Mouse (Mus musculus): ENCODE measurements around the gene Cyp2c55. TPM values are rescaled to one million over a fixed set of nuclear protein-coding genes. Genes with fewer than 3 reads are reported as not detected.

Cyp2c55 gene
- not detected for total RNA-seq (2021)
- long read RNA-seq, experiment 1: 0 reads
- long read RNA-seq, experiment 2: 0 reads

GRCm38 (mm10) chr19:39006715-39007114 lies at the start of gene Cyp2c55:
Gene Cyp2c55 (plus strand): TSS chr19:39007019.
- intact Hi-C loops (cut with DNase I): no loop called here
- no peak for DNase-seq

- intact Hi-C loops (cut with DNase I): no loop called here
Measured at GRCm38 (mm10) chr19:38970741-38971140, 36.1 kb upstream of the Cyp2c55 start.

DNA sequence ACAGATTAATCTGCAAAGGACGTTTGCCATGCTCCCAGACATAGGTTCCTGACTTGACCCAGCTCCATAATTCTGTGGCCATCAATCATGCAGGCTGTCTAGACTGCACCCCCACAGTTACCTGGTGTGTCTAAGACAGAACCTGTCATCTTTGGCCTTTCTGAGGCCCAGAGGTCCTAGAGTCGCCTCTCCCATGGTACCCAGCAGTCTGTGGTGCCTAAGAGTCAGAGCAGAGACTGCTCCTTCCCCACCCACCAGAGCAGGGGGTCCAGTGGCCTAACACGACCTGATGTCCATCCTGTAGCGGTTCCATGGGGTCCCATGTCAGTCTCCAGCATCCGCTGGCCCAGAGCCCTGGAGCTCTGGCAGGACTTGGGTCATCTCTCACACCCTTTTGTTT lies 34.2 kb upstream of the Cyp2c55 start:
- intact Hi-C loops (cut with DNase I): no loop called here

More at GRCm38 (mm10) chr19:38970741-38971140, 36.1 kb upstream of the Cyp2c55 start:
- DNase-seq: no peak

GRCm38 (mm10) chr19:38973666-38974065 lies 33.2 kb upstream of the Cyp2c55 start:
- intact Hi-C loops (cut with DNase I): no loop called here
- no peak for DNase-seq

More for the DNA sequence above, 34.2 kb upstream of the Cyp2c55 start:
- DNase-seq: no peak

DNA sequence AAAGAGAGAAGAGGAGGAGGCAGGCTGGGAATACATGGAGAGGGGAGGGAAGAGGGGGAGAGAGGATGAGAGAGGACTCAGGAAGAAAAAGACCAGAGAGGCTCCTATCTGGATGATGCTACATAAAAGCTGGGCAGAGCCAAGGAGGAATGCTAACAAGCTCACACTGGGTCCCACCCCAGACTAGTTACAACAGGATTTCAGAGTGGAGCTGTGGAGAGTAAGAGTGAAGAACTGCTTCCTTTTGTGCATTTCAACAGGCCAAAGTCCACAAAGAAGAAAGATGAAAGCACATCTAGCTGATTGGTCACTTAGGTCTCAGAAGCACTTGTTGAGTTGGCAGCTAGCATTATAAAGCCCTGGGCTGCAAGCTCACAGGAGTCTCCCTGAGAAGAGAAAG lies 30.6 kb upstream of the Cyp2c55 start:
- DNase-seq: no peak

DNA sequence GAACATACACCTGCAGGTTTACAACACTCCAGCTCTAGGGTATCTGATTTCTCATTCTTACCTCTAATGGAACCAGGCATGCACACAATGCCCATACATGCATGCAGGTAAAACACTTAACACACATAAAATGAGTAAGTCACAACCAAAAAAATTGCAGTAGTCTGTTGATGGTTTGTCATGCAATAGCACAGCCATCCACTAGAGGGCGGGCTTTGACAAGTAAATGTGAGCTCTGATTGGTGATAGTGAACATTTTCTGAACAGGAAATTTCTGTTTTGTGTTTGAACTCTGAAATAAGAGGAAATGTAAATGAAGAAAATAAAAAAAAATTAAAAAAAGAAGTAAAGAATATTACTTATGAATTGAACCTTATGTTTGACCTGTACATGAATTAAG lies 24.9 kb upstream of the Cyp2c55 start:
- DNase-seq: peak; percentile 9 to 29
- intact Hi-C loops (cut with DNase I): loop anchor here (5.0 kb wide), 1 partner anchor 1240 kb away; no protein-coding TSS in a partner anchor

More for the DNA sequence above, 30.6 kb upstream of the Cyp2c55 start:
- intact Hi-C loops (cut with DNase I): no loop called here

DNA sequence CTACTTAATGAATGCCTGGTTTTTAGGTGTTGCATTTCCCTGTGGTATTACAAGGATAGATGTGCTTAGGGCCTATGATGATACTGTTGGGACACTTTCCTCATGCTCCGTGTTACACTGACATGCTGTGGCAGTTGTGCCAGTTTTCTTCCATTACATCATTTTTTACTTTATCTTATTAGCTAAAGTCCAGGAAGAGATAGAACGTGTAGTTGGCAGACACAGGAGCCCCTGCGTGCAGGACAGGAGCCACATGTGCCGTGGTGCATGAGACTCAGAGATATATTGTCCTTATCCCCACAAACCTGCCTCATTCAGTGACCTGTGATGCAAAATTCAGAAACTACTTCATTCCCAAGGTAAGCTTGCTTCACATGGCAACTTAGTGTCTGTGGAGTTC lies 8.6 kb upstream of the Cyp2c55 start:
- DNase-seq: no peak
- intact Hi-C loops (cut with DNase I): no loop called here

DNA sequence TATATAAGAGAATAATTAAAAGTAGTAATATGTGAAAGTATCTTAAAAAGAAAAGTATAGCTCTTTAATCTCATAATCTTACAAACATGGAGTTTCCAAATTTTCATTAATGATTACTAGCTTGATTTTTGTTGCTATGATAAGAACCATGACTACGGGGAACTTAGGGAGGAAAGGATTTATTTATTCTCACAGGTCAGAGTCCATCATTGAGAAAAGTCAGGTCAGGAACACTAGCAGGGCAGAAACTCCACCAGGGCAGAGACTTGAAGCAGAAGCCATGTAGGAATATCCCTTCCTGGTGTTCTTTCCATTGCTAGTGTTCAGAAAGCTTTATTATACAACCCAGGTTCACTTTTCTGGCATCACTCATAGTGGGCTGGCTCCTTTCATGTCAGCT lies 8.1 kb upstream of the Cyp2c55 start:
- intact Hi-C loops (cut with DNase I): no loop called here
- no peak for DNase-seq

- no peak for DNase-seq
- intact Hi-C loops (cut with DNase I): no loop called here
Measured at GRCm38 (mm10) chr19:39005132-39005531, 1.7 kb upstream of the Cyp2c55 start.

- DNase-seq: no peak
- intact Hi-C loops (cut with DNase I): no loop called here
Measured at GRCm38 (mm10) chr19:39057928-39058327, 51.1 kb downstream of the Cyp2c55 start.

DNA sequence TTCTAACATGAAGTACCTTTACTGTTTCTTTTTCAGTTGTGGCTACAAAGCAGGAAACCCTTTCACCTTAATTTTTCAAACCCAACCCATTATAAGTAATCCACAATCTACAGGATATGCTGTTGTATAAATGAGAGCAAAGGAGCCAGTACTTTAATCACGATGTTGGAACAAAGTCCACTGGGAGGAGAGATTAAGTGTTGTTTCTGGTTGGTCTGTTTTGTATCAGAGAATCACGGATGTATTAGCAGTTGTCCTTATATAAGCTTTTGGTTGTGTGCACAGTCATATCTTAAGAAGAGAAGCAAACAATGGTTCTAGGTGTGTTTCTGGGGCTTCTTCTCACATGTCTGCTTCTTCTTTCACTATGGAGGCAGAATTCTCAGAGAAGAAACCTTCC lies 53.9 kb downstream of the Cyp2c55 start, which contains the start of gene Cyp2c65:
TSS of gene Cyp2c65 (plus strand) at position 297 of the 400 bp plus-strand sequence.
- intact Hi-C loops (cut with DNase I): no loop called here

More for the DNA sequence above, 53.9 kb downstream of the Cyp2c55 start, which contains the start of gene Cyp2c65:
- no peak for DNase-seq

Small RNAs within 50 kb of the gene (microRNA-seq; reads per million reads assigned to microRNA genes)
- 0 reads per million in 2 experiments for gene Gm23800

Other genes with a start within 250 kb of the Cyp2c55 start
- 1 to 10 TPM; 5.0 to 6.0 TPM for gene Noc3l, start 187.8 kb upstream of the Cyp2c55 start, total RNA-seq (2021)
- gene Tbc1d12, start 170.4 kb upstream of the Cyp2c55 start, total RNA-seq (2021): 1 to 10 TPM; 2.4 to 3.4 TPM
- under 1 TPM; 0.48 to 0.62 TPM for gene Hells, start 76.1 kb upstream of the Cyp2c55 start, total RNA-seq (2021)
- not detected for gene Cyp2c65, start 54.0 kb downstream of the Cyp2c55 start, total RNA-seq (2021)
- not detected for gene Cyp2c66, start 106.9 kb downstream of the Cyp2c55 start, total RNA-seq (2021)

All from gastrocnemius, postnatal 36 days (tissue).